Mouse (Mus musculus): ENCODE measurements around the gene Cmtm5.

DNA sequence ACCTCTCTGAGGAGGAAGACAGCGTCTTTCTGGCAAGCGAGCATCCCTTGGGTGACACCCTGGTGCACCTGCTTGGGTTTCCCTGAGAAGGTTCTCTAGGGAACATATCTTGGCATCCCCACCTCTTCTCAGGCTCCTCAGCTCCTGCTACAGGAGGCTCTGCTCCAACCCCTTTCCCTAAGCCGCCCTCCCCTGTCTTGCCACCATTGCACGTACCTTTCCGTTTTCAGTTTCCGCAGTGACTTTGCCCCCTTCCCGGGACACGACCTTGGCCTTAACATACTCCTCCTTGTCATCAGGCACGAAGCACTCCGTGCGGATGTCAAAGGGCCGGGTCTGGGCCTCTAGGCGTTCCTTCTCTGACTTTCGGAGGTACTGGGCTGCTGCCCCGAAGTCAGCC is 29.0 kb downstream of the Cmtm5 start:
- no peak for TF ChIP-seq EP300 (IDR thresholded peaks at IDR 0.05; ENCODE audit: low read length)
- no peak for TF ChIP-seq BHLHE40 (IDR thresholded peaks at IDR 0.05; ENCODE audit: low read depth, low read length)
- TF ChIP-seq MXI1 (IDR thresholded peaks at IDR 0.05; ENCODE audit: low read depth, low read length), result no peak
- TF ChIP-seq CTCF (conservative IDR thresholded peaks at IDR 0.05 in 1 of 2, IDR thresholded peaks at IDR 0.05 in 1 of 2; ENCODE audit: low read depth in 2 of 2, low read length in 2 of 2), result no peak
- no peak for TF ChIP-seq HCFC1 (IDR thresholded peaks at IDR 0.05; ENCODE audit: low read depth, low read length)
- TF ChIP-seq ZC3H11A (IDR thresholded peaks at IDR 0.05; ENCODE audit: low read depth, low read length), result no peak
